Mouse (Mus musculus) T-helper 1 cell (primary cell): ENCODE results near the gene Sec63.

Experiments used
- in situ Hi-C: fragments of 300-600 bp; cut with MboI, MseI; formaldehyde crosslinking; loops from one replicate; pipeline ENCODE4 v1.15.1; 2025; ENCODE audit warnings: high pct_unique_total_duplicates

Sec63 gene

DNA sequence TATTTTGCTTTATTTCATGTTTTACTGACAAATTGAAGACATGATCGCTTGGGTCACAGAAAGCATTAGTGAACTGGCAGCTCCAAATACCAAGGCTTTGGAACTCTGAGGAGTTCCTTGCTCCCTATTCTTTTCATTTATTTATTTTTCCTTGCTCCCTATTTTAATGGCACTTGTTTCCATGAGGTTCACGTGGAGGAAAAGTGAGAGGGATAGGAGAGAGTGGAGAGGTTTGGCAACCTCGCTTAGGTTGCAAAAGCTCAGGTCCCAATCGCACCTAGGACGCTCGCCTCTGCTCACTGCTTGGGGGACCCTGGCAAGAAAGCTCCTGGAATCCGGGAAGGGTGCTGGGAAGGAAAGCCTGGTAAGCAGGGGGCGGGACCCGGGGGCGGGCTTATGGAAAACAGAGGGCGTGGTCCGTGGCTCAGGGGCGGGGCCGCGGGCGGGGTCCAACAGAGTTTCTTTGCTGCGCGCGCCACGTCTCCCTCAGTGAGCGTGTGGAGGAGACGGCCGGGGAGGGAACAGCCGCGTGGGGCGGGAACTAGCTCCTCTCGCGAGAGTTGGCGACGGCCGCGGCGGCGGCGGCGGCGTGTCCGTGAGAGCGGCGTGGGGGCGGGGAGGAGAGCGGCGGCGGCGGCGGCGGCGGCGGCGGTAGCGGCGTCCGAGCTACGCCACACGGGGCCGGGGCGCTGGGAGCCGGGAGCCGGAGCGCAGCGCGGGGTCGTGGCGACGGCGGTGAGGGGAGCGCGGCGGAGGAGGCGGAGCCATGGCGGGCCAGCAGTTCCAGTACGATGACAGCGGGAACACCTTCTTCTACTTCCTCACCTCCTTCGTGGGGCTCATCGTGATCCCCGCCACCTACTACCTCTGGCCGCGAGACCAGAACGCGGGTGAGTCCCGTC lies at the start of gene Sec63:
TSS of gene Sec63 (plus strand) at position 498 of the 902 bp plus-strand sequence.
- in situ Hi-C loops, result no loop called here

DNA sequence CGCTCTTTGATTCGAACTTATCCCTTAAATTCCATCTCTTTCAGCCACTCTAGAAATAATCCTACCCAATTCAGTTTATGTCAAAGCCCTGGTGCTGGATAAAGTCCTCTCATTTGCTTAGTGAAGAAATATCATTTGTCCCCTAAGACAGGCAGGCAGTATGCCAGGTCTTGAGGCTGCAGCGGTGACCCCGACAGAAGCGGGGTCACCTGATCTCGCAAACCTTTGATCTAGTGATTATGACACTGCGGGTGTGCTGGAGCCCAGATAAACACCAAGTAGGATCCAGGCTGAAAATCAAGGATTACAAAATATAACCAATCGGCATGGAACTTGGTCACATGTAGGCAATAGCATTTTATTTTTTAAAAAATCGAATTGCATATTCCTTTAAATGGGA lies 46.6 kb upstream of the Sec63 start:
- in situ Hi-C loops, result no loop called here

DNA sequence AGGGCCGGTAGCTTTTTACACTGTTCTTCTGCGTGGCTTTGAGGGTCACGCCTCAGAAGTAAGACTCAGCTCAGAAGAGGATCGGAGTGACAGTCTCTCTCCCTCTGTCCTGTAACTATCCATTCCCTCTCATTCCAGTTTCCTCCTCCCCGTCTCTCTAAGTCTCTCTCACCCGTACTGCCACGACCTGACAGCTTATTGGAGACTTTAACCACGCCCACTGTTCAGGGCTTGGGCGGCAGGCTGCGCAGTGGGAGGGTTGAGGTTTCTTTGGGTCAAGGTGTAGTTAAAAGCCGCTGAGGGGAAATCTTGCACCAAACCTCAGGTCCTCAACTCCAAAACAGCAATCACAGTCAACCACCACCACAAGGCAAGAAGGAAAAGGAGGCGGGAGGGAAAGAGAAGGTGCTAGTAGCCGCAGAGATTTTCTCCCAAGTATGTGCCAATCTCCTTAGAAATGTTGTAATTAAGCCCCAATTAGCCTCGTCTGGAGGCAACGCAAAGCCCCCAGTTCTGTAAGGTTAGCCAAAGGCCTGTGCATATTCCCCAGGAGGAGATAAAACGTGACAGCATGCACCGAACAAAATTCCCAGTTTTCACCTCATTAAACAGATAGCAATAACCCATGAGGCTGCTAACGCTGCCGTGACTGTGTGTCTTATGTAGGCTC lies 45.8 kb upstream of the Sec63 start:
- in situ Hi-C loops, result no loop called here

DNA sequence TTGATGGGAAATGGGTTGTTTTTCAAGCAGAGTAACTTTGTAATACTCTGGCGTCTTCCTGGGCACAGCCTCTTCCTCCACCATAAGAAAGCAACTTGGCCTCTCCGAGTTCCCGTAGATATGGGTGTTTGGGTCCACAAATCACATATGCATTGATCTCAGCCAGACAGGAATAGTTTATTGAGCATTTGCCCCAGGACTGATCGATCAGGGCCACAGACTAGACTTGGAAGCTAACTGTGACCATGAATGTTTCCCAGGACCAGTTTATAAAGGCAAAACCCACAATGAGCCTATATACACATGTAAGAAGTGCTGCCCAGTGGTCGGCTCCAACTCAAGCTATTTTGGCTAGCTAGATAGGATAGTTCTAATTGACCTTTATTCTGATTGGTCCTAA lies 39.2 kb upstream of the Sec63 start:
- in situ Hi-C loops, result no loop called here

DNA sequence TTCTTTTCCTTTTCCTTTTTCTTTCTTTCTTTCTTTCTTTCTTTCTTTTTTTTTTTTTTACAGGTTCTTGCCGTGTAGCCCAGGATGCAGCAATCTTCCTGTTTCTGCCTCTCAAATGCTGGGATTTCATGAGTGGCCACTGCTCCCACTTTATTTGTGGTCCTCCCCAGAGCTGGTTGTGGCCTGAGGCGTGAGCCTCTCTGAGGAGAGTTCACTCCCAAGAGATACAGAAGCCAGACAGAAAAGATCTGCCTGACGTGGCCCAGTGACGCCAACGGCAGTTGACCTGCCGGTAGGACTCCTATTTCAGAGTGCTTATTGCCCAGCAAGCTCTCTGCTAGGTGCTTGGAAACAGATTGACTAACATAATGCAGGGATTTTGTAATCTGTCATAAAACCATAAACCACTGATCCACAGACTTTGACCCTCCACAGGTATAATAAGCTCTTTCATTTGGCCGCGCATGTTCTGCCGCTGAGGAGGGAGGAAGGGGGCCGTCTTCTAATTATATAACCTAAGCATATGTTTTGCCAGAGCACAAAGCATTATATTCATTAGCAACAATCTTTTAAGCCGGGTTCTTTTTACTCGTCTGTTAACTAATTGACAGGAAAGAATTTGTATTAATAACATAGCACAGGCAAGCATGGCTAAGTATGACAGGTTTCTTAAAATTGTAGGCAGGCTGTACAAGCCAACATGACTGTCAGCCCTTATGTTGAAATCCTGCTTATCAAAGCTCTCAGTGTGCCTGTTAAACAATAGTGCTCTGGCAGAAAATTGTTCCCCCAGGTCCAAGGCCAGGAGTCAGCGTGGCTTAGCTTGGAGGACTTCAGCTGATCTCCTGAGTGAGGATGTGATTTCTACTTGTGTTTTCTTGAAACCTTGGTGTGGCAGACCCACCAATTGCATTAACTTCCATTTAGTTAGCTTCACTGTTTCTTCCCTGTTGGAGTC lies 37.7 kb upstream of the Sec63 start:
- in situ Hi-C loops, result no loop called here

DNA sequence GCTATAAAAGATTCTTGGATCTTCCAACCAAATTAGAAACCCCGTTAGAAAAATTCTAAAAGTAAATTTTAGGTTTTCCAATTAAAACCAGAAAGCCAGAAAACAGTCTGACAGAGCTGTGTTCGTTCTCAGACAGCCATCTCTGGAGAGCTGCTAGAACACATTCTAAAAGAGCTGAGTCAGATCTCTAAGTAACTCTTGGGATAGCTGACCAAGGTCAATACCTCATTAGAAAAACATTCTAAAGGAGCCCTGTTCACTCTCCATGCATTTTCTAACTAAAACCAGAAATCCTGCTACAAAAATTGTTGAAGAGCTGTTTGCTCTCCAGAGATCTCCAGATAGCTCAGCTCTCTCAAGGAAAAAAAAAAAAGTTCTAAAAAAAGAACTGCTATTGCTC lies 31.7 kb upstream of the Sec63 start:
- in situ Hi-C loops, result no loop called here

DNA sequence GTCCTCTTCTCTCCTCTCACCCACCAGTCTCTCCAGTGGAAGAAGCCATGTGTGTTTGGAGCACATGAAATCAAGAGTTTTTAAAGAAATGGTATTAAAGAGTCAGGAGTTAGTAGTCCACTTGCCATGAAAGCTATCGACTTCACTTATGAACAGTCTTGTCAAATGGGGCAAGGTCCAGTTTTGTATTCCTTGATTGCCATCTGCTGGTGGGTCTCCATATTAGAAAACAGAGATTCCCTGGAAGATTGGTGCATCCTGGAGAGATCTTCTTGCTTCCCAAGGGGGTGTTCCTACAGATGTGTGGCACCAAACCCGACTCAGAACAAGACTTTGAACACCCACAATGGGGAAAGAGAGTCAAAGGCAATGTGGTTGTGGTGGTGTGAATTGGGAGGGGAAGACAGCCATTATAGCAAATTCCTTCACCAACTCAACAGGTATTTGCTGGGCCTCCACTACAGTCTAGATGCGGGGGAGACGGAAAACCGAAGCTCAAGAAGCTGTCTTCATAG lies 26.7 kb upstream of the Sec63 start:
- in situ Hi-C loops, result no loop called here

DNA sequence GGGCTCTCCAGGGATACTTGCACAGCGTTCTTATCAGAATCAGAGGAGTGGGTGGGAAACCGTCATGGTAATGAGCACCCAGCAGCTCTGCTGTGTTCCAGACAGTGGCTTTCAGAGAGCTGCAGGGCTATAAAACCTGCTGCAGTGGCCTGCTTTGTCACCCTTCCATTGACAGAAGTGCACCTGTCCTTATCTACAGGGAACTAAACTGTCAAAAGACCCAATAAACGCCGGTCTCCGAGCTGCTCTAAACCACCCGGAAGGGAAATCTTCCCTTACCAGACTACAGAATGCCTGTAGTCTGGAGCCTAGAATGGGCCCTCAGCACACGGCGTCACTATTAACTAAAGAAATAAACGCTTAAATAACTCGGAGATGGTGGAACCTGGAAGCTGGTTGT lies 9.5 kb upstream of the Sec63 start:
- in situ Hi-C loops, result no loop called here

DNA sequence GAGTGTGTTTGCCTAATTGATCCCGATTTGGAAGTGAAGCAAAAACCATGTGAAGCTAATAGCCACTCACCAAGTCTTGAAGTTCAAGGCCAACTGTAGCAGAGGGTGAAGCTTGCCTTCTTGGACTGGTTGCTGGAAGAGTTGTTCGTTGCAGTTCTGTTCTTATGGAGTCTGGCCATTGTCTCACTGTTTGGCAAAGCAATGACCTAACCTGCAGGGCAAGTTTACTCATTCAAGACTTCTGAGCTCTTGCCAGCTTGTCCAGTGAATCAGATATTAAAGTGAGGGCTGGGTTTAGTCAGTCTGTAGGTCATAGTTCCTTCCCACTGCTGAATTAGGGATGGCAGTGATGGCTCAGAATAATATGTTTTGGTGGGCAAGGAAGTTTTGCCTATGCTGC lies 7.0 kb upstream of the Sec63 start:
- in situ Hi-C loops, result no loop called here

DNA sequence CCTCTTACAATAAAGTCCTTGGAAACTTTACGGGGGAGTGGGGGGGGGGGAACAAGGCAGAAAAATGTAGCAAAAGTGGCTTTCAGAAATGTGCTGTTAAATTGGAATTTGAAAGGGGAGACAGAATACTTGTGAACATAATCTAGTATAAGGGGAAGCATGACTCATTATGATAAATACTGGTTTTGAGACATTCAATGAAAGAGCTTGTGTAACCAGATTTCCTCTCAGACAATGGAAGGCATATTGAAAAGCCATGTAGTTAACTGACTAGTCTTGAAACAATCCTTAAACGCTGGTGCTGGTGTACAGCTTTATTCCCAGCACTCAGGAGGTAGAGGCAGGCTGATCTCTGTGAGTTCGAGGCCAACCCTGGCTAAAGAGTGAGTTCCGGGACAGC lies 1.6 kb upstream of the Sec63 start:
- in situ Hi-C loops, result no loop called here

DNA sequence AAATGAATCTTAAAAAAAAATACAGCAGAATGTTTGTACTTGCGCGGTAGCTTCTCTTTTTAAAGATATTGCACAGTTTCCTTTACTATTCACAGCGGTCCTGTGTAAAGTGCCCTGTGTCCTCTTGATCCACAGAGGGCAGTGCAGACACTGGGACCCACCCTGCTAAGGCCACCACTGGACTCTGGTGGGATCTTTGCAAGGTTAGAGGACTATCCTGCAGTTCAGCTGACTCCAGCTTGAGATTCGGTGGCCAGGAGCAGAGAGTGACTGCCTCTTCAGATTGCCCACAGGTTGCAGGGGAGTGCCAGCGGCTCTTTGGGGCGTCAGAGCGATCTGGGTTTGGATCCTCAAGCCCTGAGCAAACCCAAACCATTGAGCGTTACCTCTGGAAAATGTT lies 967 bp upstream of the Sec63 start:
- in situ Hi-C loops, result no loop called here

DNA sequence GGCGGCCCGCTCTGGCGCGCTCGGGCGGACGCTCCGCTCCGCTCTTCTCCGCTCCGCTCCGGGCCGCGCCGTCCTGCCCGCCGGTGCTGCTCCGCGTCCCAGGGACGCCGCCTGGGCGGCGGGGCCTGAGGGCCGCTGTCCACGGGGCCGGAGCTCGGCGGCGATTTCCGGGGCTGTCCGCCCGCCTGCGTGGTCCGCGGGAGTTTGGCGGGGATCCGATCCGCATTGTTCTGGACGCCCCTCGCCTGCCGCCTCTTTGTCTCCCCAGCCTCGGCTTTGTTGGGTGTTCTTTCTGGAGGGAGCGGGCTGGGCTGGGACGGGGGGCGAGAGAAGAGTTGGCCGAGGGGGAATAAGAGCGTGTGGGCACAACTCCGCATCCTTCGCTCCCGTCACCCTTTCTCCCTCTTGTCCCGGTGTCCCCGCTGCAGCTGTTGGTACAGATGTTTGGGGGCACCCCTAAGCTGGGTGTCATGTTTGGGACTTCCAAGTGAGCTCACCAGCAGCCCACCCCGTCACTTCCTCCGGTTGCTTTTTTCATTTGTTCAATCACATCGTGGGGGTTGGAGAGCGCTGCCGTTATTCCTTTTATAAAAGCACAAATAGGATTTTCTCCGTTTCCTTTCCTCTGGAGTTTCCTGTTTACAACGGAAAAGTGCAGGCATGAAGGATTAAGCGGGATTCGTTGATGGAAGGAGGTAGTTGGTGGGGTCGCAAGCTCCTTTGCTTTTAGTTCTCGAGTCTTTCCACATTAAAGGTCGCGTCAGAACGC lies 789 bp downstream of the Sec63 start:
- in situ Hi-C loops, result no loop called here

DNA sequence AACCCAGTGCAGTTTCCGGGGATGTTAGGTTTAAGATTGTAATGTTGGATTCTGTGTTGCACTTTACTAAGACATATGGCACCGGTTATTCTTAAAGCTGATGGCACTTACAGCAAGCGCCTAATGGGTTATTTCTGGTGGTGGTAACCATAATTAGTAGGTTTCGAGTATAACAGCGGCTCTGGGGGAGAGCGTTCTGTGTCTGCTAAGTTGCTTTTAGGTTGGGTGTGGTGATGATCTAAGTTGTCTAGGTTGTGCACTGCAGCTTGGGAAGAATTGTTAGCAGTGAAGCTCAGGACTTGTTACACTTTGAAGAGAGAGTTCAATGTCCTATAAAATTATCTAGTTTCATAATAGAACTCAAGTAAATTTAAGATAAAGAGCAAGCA lies 1.4 kb downstream of the Sec63 start:
- in situ Hi-C loops, result no loop called here

DNA sequence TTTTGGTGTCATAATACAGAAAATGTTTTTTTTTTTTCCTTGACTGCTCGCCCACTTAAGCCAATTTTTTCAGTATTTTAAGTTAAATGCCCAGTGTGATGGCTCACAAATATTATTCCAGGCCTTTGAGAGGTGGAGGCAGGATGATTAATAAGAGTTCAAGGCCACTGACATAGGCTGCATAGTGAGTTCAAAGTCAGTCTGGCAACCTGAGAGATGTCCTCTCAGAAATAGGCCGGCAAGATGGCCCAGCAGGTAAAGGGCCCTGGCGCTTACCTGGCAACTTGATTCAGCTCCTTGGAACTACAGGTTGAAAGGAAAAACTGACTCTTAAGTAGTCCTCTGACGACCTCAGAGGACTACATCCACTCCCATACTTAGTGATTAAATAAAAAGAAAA lies 1.9 kb downstream of the Sec63 start:
- in situ Hi-C loops, result no loop called here

DNA sequence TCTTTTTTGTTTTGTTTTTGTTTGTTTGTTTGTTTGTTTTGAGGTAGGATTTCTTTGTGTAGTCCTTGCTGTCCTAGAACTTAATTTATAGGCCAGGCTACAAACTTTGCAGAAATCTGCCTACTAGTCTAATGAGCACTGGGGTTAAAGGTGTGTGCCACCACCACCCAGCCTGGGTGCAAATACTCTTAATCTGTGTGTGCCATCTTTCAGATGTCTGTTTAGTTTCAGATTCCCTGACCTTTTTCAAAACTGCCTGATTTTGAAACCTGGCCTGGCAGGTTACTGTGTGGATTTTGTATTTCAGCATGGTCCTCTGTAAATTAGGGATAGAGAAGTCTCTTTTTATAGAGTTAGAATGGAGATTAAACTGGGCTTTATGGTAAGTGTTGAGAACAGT lies 4.0 kb downstream of the Sec63 start:
- in situ Hi-C loops, result no loop called here

DNA sequence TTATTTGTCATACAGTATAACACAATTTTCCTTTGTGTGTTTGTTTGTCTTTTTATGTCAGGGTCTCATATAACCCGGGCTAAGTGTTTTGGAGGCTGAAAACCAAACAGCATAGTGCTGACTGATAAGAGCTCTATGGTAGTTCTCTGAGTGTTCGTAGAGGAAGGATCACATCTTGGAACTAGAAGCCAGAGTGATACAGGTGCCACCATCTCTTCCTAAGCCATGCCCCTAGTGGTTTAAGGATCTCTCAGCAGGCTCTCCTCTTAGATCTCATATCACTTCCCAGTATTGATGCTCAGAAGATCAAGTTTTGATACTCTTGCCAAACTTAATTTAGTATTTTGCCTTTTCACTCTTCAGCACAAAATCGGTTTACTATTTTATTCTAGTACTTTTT lies 14.2 kb downstream of the Sec63 start:
- in situ Hi-C loops, result no loop called here

DNA sequence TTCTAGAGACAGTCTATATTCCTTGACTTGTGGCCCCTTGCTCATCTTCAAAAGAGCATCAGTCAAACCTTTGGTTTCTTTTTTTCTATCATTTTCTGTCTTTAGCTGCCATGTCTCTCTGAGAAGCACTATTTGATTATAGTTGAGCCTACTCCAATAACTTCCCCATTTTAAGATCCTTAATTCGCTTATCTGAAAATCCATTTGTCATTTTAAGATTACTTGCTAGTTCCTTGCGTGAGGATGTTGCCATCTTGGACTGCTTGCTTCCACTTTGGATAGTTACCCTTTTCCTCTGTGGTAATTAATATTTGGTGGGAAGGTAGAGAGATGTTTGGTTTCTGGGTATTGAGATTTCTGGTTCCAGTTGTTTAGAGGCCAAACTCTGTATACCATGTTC lies 19.5 kb downstream of the Sec63 start:
- in situ Hi-C loops, result no loop called here

DNA sequence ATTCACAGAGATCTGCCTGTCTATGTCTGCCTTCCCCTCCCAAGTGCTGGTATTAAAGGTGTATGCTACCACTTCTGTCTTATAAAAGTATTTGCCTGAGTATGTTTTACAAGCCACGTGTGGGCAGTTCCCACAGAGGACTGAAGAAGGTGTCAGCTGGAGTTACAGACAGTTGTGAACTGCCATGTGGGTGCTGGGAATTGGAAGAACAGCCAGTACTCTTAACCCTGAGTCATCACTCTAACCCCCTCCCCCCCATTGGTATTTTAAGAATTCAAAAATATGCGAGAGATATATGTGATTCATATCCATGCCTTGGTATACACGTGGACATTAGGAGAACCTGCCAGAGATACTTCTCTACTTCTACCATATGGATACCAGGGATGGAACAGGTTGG lies 20.4 kb downstream of the Sec63 start:
- in situ Hi-C loops, result no loop called here

DNA sequence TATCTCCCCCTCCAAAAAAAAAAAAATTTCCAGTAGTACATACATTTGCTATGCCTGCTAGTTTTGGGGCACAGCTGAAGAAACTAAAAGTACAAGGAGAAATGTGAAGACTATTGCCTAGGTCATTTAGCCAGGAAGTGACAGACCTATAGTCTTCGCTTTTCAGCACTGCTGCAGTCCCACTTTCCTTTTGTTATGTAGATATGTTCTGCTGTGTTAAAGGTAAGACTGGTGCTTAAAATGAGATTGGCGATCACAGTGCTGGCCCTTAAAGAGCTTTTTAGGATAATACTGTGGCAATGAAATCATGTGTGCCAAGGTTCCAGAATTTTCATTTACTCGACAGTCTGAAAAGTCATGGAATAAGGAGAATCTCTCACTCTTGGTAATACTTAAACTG lies 39.6 kb downstream of the Sec63 start:
- in situ Hi-C loops, result no loop called here

DNA sequence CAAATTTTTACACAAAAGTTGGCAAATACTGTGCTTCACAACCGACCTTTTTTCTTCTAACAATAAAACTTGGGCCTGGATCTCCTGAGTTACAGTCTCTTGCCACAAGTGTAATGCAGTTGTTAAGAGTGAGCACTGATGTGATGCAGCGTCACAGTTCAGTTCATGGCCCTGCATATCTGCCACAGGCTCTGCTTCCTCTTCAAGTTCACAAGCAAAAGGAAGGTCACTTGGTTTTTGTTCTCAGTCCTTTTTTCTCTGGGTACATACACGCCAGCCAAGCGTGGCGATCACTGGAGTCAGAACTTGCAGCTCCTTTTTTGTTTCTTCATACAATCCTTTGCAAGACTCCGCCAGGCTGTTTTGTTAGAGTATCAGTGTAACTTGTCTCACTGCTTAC lies 64.6 kb downstream of the Sec63 start:
- in situ Hi-C loops, result loop anchor here (5.0 kb wide), 1 partner anchor 39 kb away; no protein-coding TSS in a partner anchor

DNA sequence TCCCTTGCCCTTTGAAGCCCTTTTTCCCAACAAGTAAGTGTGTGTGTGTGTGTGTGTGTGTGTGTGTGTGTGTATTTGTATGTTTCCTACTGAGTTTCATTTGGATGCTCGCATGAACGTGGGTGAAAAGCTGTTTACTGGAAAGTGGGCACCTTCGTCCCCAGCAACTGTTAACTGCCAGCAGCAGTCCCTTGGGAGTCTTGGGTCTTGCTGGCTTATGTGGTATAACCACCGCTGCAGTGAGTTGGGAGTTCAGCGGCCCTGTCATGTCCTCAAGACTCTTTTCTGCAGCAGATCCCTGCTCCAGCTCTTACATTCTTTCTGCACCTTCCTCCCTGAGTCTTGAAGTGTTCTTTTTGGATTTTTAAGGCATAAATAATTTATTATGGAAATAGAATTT lies 65.9 kb downstream of the Sec63 start:
- in situ Hi-C loops, result loop anchor here (5.0 kb wide), 1 partner anchor 40 kb away; no protein-coding TSS in a partner anchor
